Mouse (Mus musculus): ENCODE data around the gene Wdr83. TPM values are rescaled to one million over a fixed set of nuclear protein-coding genes. Genes with fewer than 3 reads are reported as not detected.

Gene Wdr83
- total and polyA plus RNA-seq, 3 experiments: 27.0 to 58.4 TPM; not detected in 1

DNA sequence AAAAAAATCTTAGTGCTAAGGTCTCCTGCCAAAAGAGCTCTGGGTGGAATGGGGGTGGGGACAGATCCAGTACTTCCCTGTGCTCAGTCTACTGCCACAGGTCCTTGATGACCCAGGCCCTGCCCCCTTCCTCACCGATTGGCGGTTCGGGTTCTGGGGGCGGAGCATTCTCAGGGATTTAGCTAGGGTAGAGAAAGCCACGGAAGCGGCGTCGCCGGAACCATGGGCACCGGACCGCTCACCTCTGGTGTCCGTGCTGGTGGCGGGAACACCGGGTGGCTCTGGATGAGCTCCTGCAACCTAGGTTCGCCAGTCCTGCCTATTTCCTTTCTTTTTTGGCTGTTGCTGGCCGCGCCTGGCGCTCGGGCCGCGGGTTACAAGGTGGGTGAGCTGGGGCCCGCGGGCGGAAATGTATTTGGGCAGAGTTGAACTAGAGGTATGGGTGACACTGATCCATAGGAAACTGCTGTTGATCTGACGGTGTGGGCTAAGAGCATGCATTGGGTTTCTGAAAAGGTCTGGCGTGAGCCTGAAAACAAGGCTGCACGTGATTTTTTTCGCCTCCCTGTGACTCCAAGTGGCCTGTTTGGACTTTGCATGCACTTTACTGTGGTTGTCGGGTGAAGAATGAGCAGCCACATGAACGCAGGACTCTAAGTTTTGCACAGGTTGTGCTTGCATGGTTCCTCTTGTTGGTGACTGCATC, 2.2 kb upstream of the Wdr83 start, which contains the start of gene Man2b1:
Gene Man2b1 (plus strand): TSS at position 163 of the 706 bp plus-strand sequence.
- Histone ChIP-seq H3K27ac (ENCODE audit: control insufficient read depth, low read depth, low read length) (peak within 1 kb of the TSS; percentile 94), H3K27me3 (ENCODE audit: control insufficient read depth in 1 of 2, insufficient read depth in 2 of 2, low read length in 2 of 2) (no peaks in the 10 kb centered on the region), H3K9ac (ENCODE audit: control insufficient read depth, low read depth, low read length, poor library complexity, severe bottlenecking) (peak within 1 kb of the TSS; percentile 63), H3K4me1 (ENCODE audit: control insufficient read depth in 1 of 2, insufficient read depth in 2 of 2, low read length in 2 of 2) (peaks cover 8 to 30% of the 10 kb centered on the region in 2 experiments), H3K79me2 (ENCODE audit: control insufficient read depth, insufficient read depth, low read length, poor library complexity) (peaks cover 10% of the 10 kb centered on the region), H3K9me3 (replicated peaks; ENCODE audit: insufficient read depth, low read length) (no peaks in the 10 kb centered on the region), H3K4me3 (ENCODE audit: control insufficient read depth in 1 of 2, insufficient read depth in 1 of 2, low read depth in 2 of 2, low read length in 2 of 2) (peak within 1 kb of the TSS; percentile 54 to 76), H3K36me3 (ENCODE audit: control insufficient read depth in 1 of 2, insufficient read depth in 2 of 2, low read length in 2 of 2) (peaks cover 0 to 19% of the 10 kb centered on the region in 2 experiments; a peak in 2 of 4 replicates)
- peak; percentile 95 for DNase-seq (ENCODE audit: low read depth, low spot score)
- TF ChIP-seq ZC3H11A (IDR thresholded peaks at IDR 0.05; ENCODE audit: low read depth, low read length): no peak
- no peak for TF ChIP-seq MYB (IDR thresholded peaks at IDR 0.05; ENCODE audit: low read depth, low read length)
- no peak for TF ChIP-seq E2F4 (IDR thresholded peaks at IDR 0.05; ENCODE audit: borderline replicate concordance, low read depth, low read length)
- 0 out of 4 replicates have a peak, but pooled peaks of 1 of the 2 experiments have one; percentile 15 for TF ChIP-seq EP300 (IDR thresholded peaks at IDR 0.05; ENCODE audit: low read depth in 1 of 2, low read length in 2 of 2)
- peak; percentile 66 to 80; a peak in 3 of 4 replicates for TF ChIP-seq POLR2A (IDR thresholded peaks at IDR 0.05; ENCODE audit: control insufficient read depth in 1 of 2, insufficient read depth in 1 of 2, low read depth in 1 of 2, low read length in 2 of 2, poor library complexity in 1 of 2)
- no peak for TF ChIP-seq TAL1 (IDR thresholded peaks at IDR 0.05; ENCODE audit: low read length)
- peak; percentile 59 for TF ChIP-seq NELFE (IDR thresholded peaks at IDR 0.05; ENCODE audit: low read depth, low read length)
- peak; percentile 46; the same call in 1 of the 2 replicates for TF ChIP-seq ELF1 (IDR thresholded peaks at IDR 0.05; ENCODE audit: low read depth, low read length)
- no peak for TF ChIP-seq KAT2A (conservative IDR thresholded peaks at IDR 0.05; ENCODE audit: low read depth, low read length)
- TF ChIP-seq HCFC1 (IDR thresholded peaks at IDR 0.05; ENCODE audit: low read depth, low read length): peak; percentile 40; the same call in 1 of the 2 replicates
- no peak for TF ChIP-seq NRF1 (IDR thresholded peaks at IDR 0.05; ENCODE audit: insufficient read depth, low read depth, low read length, poor library complexity, severe bottlenecking)
- TF ChIP-seq MAFK (IDR thresholded peaks at IDR 0.05; ENCODE audit: borderline replicate concordance, low read depth, low read length): no peak
- TF ChIP-seq ZNF384 (IDR thresholded peaks at IDR 0.05; ENCODE audit: low read depth, low read length): no peak
- TF ChIP-seq MAZ (IDR thresholded peaks at IDR 0.05; ENCODE audit: low read depth, low read length): 0 out of 2 replicates have a peak, but pooled peaks have one; percentile 52
- no peak for TF ChIP-seq CHD1 (IDR thresholded peaks at IDR 0.05; ENCODE audit: low read depth, low read length)
- TF ChIP-seq USF2 (IDR thresholded peaks at IDR 0.05; ENCODE audit: borderline replicate concordance in 1 of 2, insufficient read depth in 1 of 2, low read depth in 1 of 2, low read length in 2 of 2): no peak
- no peak for TF ChIP-seq TCF12 (IDR thresholded peaks at IDR 0.05; ENCODE audit: low read depth, low read length)
- no peak for TF ChIP-seq GABPA (IDR thresholded peaks at IDR 0.05; ENCODE audit: low read depth, low read length)
- no peak for TF ChIP-seq MYC (IDR thresholded peaks at IDR 0.05; ENCODE audit: low read depth, low read length)
- TF ChIP-seq MAX (IDR thresholded peaks at IDR 0.05; ENCODE audit: low read length): peak; percentile 59; the same call in 1 of the 2 replicates
- no peak for TF ChIP-seq GATA1 (IDR thresholded peaks at IDR 0.05; ENCODE audit: low read depth, low read length)
- peak in 1 of 3 experiments; percentile 25; a peak in 1 of 6 replicates for TF ChIP-seq CTCF (IDR thresholded peaks at IDR 0.05 in 2 of 3, conservative IDR thresholded peaks at IDR 0.05 in 1 of 3; ENCODE audit: control insufficient read depth in 1 of 3, insufficient read depth in 1 of 3, low read depth in 2 of 3, low read length in 3 of 3, poor library complexity in 1 of 3, severe bottlenecking in 1 of 3)
- peak; percentile 68; the same call in 1 of the 2 replicates for TF ChIP-seq TBP (IDR thresholded peaks at IDR 0.05; ENCODE audit: low read depth, low read length)
- no peak for TF ChIP-seq CHD2 (IDR thresholded peaks at IDR 0.05; ENCODE audit: low read length)
- peak; percentile 79; the same call in 1 of the 2 replicates for TF ChIP-seq ZMIZ1 (IDR thresholded peaks at IDR 0.05; ENCODE audit: low read depth, low read length)
- no peak for TF ChIP-seq RAD21 (IDR thresholded peaks at IDR 0.05; ENCODE audit: low read depth, low read length)
- no peak for TF ChIP-seq SMC3 (IDR thresholded peaks at IDR 0.05; ENCODE audit: low read depth, low read length)
- TF ChIP-seq ETS1 (IDR thresholded peaks at IDR 0.05; ENCODE audit: low read depth, low read length): 0 out of 2 replicates have a peak, but pooled peaks have one; percentile 23
- TF ChIP-seq POLR2AphosphoS2 (IDR thresholded peaks at IDR 0.05; ENCODE audit: low read length): no peak
- no peak for TF ChIP-seq RCOR1 (IDR thresholded peaks at IDR 0.05; ENCODE audit: low read depth, low read length)
- TF ChIP-seq BHLHE40 (IDR thresholded peaks at IDR 0.05; ENCODE audit: borderline replicate concordance, low read depth, low read length): peak; percentile 76; the same call in 1 of the 2 replicates
- no peak for TF ChIP-seq SIN3A (IDR thresholded peaks at IDR 0.05; ENCODE audit: low read length)
- TF ChIP-seq JUND (IDR thresholded peaks at IDR 0.05; ENCODE audit: low read depth, low read length): no peak
- no peak for TF ChIP-seq UBTF (IDR thresholded peaks at IDR 0.05; ENCODE audit: borderline replicate concordance, insufficient read depth, low read depth, low read length)
- TF ChIP-seq USF1 (IDR thresholded peaks at IDR 0.05; ENCODE audit: low read depth, low read length): peak; percentile 66
- no peak for TF ChIP-seq MEF2A (IDR thresholded peaks at IDR 0.05; ENCODE audit: extremely low read depth, insufficient replicate concordance, low read depth, low read length, poor library complexity, severe bottlenecking)
